Mouse (Mus musculus): ENCODE data around the gene Iqck. TPM values are rescaled to one million over a fixed set of nuclear protein-coding genes. Genes with fewer than 3 reads are reported as not detected.

Gene Iqck
- polyA plus RNA-seq, 1 experiment from 2014 or later = 3.4 TPM

DNA sequence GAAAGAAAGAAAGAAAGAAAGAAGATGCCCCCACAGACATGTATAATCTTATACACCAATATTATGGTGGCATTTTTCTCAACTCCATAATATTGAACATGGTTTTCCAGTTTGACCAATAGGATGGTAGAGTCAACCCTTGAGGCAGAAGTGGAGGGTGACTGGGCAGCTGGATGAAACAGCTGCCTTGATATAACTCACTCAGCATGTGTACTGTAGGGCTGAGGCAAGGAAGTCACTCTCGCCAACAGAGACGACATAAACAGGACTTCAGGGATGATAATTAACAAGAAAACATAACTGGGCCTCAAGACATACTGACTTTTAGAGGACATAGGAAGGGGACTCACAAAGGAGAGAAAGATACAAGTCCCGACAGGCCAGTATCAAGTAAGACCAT is 946 bp upstream of the Iqck start:
- H3K9ac ChIP-seq (replicated peaks) = peak overlapping the region; percentile 73
- peak overlapping the region; percentile 80 for H3K4me2 ChIP-seq (replicated peaks)
- H3K9me3 ChIP-seq = no peaks in the 10 kb centered on the region
- H3K4me1 ChIP-seq = peaks cover 24% of the 10 kb centered on the region
- peaks cover 26% of the 10 kb centered on the region for H3K36me3 ChIP-seq
- H3K27ac ChIP-seq (replicated peaks) = no peak overlapping the region
- peak overlapping the region; percentile 96 for H3K4me3 ChIP-seq
- 19% methylated on average over 3 of the region's 3 CpGs for WGBS
- H3K27me3 ChIP-seq = no peaks in the 10 kb centered on the region
- ATAC-seq (replicated peaks) = no peak

GRCm38 (mm10) chr7:118855877-118856304 is 339 bp downstream of the Iqck start, which contains the start of gene Knop1:
Gene Knop1, minus strand, starts transcription at chr7:118856254.
- Histone ChIP-seq H3K4me2 (replicated peaks) (peak within 1 kb of the TSS; percentile 80), H3K36me3 (peaks cover 17% of the 10 kb centered on the region; the same call in 1 of the 2 replicates), H3K9ac (replicated peaks) (peak within 1 kb of the TSS; percentile 73), H3K27ac (replicated peaks) (peak within 1 kb of the TSS; percentile 88), H3K27me3 (no peaks in the 10 kb centered on the region), H3K4me3 (peak within 1 kb of the TSS; percentile 96), H3K4me1 (peaks cover 24% of the 10 kb centered on the region), H3K9me3 (no peaks in the 10 kb centered on the region)
- WGBS = under 1% methylated on average over 46 of the region's 46 CpGs
- ATAC-seq (replicated peaks) = peak; percentile 86

DNA sequence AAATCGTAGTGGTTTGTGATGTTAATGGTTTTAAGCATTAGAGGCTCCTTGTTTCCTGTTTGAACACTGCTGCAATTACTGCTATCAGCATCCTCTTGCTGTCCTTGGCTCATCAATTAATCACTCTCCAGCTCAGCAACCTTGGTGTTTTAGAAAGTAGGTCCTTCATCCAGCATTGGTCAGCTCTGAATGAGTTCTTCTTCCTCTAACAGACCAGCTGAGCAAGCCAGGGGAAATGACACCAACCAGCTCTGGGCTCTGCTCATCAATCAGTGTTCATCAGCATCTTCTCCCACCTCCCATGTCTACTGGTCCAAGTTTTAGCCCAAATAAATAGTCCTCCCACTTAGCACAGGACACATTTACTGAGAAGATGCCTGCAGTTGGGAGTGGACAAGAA is 3.1 kb downstream of the Iqck start:
- no peak overlapping the region for H3K9ac ChIP-seq (replicated peaks)
- H3K27ac ChIP-seq (replicated peaks) = no peak overlapping the region
- no peaks in the 10 kb centered on the region for H3K36me3 ChIP-seq
- H3K9me3 ChIP-seq = no peaks in the 10 kb centered on the region
- no peaks in the 10 kb centered on the region for H3K27me3 ChIP-seq
- WGBS = 75% methylated on average over 1 of the region's 1 CpGs
- peaks cover 19% of the 10 kb centered on the region for H3K4me1 ChIP-seq
- H3K4me2 ChIP-seq (replicated peaks) = no peak overlapping the region
- no peak overlapping the region for H3K4me3 ChIP-seq
- ATAC-seq (replicated peaks) = no peak

GRCm38 (mm10) chr7:118865362-118865761 is 9.8 kb downstream of the Iqck start:
- no peaks in the 10 kb centered on the region for H3K36me3 ChIP-seq
- H3K4me2 ChIP-seq (replicated peaks) = no peak overlapping the region
- H3K27ac ChIP-seq (replicated peaks) = no peak overlapping the region
- ATAC-seq (replicated peaks) = no peak
- no peaks in the 10 kb centered on the region for H3K4me1 ChIP-seq
- 74% methylated on average over 2 of the region's 2 CpGs for WGBS
- no peak overlapping the region for H3K4me3 ChIP-seq
- H3K9ac ChIP-seq (replicated peaks) = no peak overlapping the region
- H3K9me3 ChIP-seq = no peaks in the 10 kb centered on the region
- no peaks in the 10 kb centered on the region for H3K27me3 ChIP-seq

DNA sequence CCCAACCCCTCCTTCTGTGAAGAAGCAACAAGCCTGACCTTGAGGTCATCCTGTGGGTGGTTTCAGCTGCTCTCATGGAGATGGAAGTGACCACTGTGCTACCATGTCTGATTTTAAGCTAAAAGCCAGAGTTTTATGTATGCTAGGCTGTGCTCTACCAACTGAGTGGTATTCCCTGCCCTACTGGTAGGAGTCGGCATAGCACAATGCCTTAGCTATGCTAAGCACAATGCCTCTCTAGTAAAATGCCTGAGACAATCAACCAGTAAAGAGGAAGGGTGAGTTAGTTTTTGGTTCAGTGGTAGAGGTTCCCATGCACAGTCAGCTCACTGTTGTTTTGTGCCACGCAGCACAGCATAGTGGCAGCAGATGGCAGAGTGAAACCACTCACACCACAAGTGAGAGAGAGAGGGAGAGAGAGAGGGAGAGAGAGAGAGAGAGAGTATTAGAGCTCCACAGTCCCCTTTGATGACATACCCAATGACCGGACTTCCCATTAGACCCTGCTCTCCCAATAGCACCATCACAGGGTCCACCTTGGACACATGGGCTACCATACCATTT is 24.0 kb downstream of the Iqck start:
- Histone ChIP-seq H3K4me3 (no peak overlapping the region), H3K27me3 (no peaks in the 10 kb centered on the region), H3K27ac (replicated peaks) (no peak overlapping the region), H3K9me3 (no peaks in the 10 kb centered on the region), H3K4me1 (no peaks in the 10 kb centered on the region), H3K9ac (replicated peaks) (no peak overlapping the region), H3K36me3 (no peaks in the 10 kb centered on the region), H3K4me2 (replicated peaks) (no peak overlapping the region)
- no peak for ATAC-seq (replicated peaks)
- WGBS = 86% methylated on average over 3 of the region's 3 CpGs

DNA sequence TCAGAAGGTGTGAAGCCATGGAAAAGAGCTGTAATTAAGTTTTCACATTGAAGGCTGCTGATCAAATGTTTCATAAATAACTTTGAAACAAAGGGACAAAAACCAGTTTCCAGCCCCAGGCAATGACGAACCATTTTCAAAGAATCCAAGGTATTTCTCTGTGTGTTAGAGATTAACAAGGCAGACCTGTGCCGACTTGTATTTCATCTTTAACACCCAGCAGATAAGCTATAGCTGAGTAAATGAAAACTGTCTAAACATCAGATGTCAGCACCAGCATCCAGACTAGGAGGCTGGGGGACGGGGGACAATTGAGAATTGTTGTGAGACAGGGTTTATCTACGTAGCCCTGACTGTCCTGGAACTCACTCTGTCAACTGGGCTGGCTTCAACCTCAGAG is 28.4 kb downstream of the Iqck start:
- Histone ChIP-seq H3K36me3 (no peaks in the 10 kb centered on the region), H3K9ac (replicated peaks) (no peak overlapping the region), H3K4me1 (peaks cover 8% of the 10 kb centered on the region), H3K4me2 (replicated peaks) (no peak overlapping the region), H3K27ac (replicated peaks) (no peak overlapping the region), H3K4me3 (no peak overlapping the region), H3K9me3 (no peaks in the 10 kb centered on the region), H3K27me3 (no peaks in the 10 kb centered on the region)
- ATAC-seq (replicated peaks) = no peak
- WGBS = 73% methylated on average over 4 of the region's 4 CpGs

DNA sequence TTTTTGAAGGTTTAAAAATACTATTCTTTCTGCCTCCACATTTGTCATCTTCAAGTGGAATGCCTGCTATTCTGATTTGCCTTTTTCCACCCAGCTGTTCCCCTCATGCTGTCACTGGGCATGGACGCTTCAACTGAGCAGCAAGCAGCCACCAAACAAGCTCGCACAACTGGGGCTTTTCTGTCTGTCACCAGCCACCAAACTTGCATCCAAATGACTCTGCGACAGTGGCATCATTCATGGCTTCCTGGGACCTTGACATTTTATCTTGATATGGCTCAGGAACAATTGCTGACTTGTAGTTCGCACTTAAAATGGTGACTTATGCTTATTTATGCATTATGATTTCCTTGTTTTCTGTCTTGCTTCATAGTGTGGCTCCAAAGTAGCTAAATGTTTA is 29.4 kb downstream of the Iqck start:
- H3K4me3 ChIP-seq = no peak overlapping the region
- H3K36me3 ChIP-seq = no peaks in the 10 kb centered on the region
- no peak for ATAC-seq (replicated peaks)
- WGBS = 80% methylated on average over 4 of the region's 4 CpGs
- H3K27ac ChIP-seq (replicated peaks) = no peak overlapping the region
- H3K9me3 ChIP-seq = no peaks in the 10 kb centered on the region
- H3K9ac ChIP-seq (replicated peaks) = no peak overlapping the region
- peaks cover 12% of the 10 kb centered on the region for H3K4me1 ChIP-seq
- H3K4me2 ChIP-seq (replicated peaks) = no peak overlapping the region
- H3K27me3 ChIP-seq = no peaks in the 10 kb centered on the region

GRCm38 (mm10) chr7:118887303-118888055 is 31.9 kb downstream of the Iqck start:
- Histone ChIP-seq H3K9ac (replicated peaks) (no peak overlapping the region), H3K36me3 (no peaks in the 10 kb centered on the region), H3K4me2 (replicated peaks) (no peak overlapping the region), H3K27me3 (no peaks in the 10 kb centered on the region), H3K4me3 (no peak overlapping the region), H3K27ac (replicated peaks) (no peak overlapping the region), H3K4me1 (peaks cover 12% of the 10 kb centered on the region), H3K9me3 (no peaks in the 10 kb centered on the region)
- ATAC-seq (replicated peaks) = no peak
- 26% methylated on average over 6 of the region's 6 CpGs for WGBS

DNA sequence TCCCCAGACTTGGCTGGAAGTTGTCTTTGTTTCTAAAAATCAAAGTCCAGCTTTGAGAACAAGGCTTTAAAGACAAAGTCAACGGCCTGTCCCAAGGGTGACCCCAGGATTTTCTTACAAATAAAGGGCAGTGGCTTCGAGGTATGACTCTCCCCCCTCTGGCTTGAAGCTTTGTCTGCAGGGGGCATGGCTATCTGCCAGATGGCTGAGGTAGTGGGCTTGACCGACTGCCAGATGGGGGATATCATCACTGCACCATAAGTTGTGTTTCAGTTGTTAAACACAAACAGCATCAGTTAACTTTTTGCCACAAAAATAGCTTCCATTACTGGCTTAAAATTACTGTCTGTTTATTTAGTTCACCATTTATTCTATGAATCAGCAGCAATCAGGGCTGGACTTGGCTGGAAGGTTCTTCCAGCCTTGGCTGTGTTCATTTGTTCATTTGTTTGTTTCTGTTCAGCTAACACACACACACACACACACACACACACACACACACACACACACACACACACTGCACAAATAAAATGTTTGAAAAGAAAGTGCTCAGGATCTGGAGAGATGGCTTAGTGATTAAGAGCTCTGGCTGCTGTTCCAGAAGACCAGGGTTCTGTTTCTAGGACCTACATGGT is 33.6 kb downstream of the Iqck start:
- Histone ChIP-seq H3K9me3 (no peaks in the 10 kb centered on the region), H3K4me1 (peaks cover 12% of the 10 kb centered on the region), H3K27me3 (no peaks in the 10 kb centered on the region), H3K36me3 (no peaks in the 10 kb centered on the region), H3K9ac (replicated peaks) (no peak overlapping the region), H3K4me2 (replicated peaks) (no peak overlapping the region), H3K4me3 (no peak overlapping the region), H3K27ac (replicated peaks) (no peak overlapping the region)
- no peak for ATAC-seq (replicated peaks)
- 0% methylated on average over 3 of the region's 3 CpGs for WGBS

GRCm38 (mm10) chr7:118895469-118896450 is 40.2 kb downstream of the Iqck start:
- ATAC-seq (replicated peaks) = no peak
- Histone ChIP-seq H3K4me1 (peaks cover 9% of the 10 kb centered on the region), H3K9ac (replicated peaks) (no peak overlapping the region), H3K4me2 (replicated peaks) (no peak overlapping the region), H3K36me3 (no peaks in the 10 kb centered on the region), H3K9me3 (no peaks in the 10 kb centered on the region), H3K27me3 (no peaks in the 10 kb centered on the region), H3K27ac (replicated peaks) (peak overlapping the region; percentile 33; the same call in 1 of the 2 replicates), H3K4me3 (no peak overlapping the region)
- 30% methylated on average over 10 of the region's 10 CpGs for WGBS

DNA sequence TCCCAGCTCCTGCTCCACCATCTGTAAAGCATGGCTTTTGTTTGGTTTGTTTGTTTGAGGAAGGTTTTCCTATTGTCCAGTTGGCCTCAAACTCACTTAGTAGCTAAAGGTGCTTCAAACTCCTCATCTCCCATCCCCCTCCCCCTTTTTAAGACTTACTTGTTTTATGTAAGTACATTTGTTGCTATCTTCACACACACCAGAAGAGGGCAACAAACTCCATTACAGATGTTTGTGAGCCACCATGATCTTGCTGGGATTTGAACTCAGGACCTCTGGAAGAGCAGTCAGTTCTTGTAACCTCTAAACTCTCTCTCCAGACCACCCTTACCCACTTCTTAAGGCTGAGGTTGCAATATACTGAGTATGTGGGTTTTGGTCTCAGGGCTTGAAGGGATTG is 42.5 kb downstream of the Iqck start:
- H3K9ac ChIP-seq (replicated peaks) = no peak overlapping the region
- no peak for ATAC-seq (replicated peaks)
- no peak overlapping the region for H3K27ac ChIP-seq (replicated peaks)
- peaks cover 16% of the 10 kb centered on the region for H3K4me1 ChIP-seq
- no peaks in the 10 kb centered on the region for H3K36me3 ChIP-seq
- H3K27me3 ChIP-seq = no peaks in the 10 kb centered on the region
- H3K9me3 ChIP-seq = no peaks in the 10 kb centered on the region
- no peak overlapping the region for H3K4me3 ChIP-seq
- no peak overlapping the region for H3K4me2 ChIP-seq (replicated peaks)

Measured in forebrain, embryonic 15.5 days (tissue).